Mouse (Mus musculus) midbrain, embryonic 13.5 days (tissue): Measurements from ENCODE around the gene Nomo1. TPM values are rescaled to one million over a fixed set of nuclear protein-coding genes. Genes with fewer than 3 reads are reported as not detected.
A peak's percentile ranks its signal among the peaks of the same experiment; 100 is the strongest.

Source experiments
- ATAC-seq: fragments of 200-750 bp; cut with Nextera tagmentation; 2 replicates; pipeline ENCODE4 v1.8.0; 2017; ENCODE audit warnings: mild to moderate bottlenecking, moderate TSS enrichment, moderate library complexity
- H3K27ac ChIP-seq: fragments of 300-500 bp; sonication (generic); 2 replicates; pipeline ENCODE4 v1.5.1; 2015; ENCODE audit warnings: inconsistent platforms, mild to moderate bottlenecking, moderate library complexity
- H3K27me3 ChIP-seq: fragments of 300-500 bp; sonication (generic); 2 replicates; pipeline ENCODE4 v1.6.1; 2015; ENCODE audit warnings: mild to moderate bottlenecking, inconsistent platforms
- H3K36me3 ChIP-seq: fragments of 300-500 bp; sonication (generic); 2 replicates; pipeline ENCODE4 v1.6.1; 2015; ENCODE audit warnings: mild to moderate bottlenecking, inconsistent platforms
- H3K4me1 ChIP-seq: fragments of 300-500 bp; sonication (generic); replicated peaks from 2 replicates; pipeline ENCODE4 v1.6.1; 2015; ENCODE audit warnings: inconsistent platforms
- H3K4me2 ChIP-seq: fragments of 300-500 bp; sonication (generic); replicated peaks from 2 replicates; pipeline ENCODE4 v1.6.1; 2015; ENCODE audit warnings: moderate library complexity, mild to moderate bottlenecking, inconsistent platforms
- H3K4me3 ChIP-seq: fragments of 300-500 bp; sonication (generic); replicated peaks from 2 replicates; pipeline ENCODE4 v1.5.1; 2015; ENCODE audit warnings: mild to moderate bottlenecking, inconsistent platforms
- H3K9ac ChIP-seq: fragments of 300-500 bp; sonication (generic); replicated peaks from 2 replicates; pipeline ENCODE4 v1.6.1; 2015; ENCODE audit warnings: mild to moderate bottlenecking, inconsistent platforms
- H3K9me3 ChIP-seq: fragments of 300-500 bp; sonication (generic); 2 replicates; pipeline ENCODE4 v1.6.1; 2016; ENCODE audit warnings: mild to moderate bottlenecking, inconsistent platforms
- WGBS: fragments of 180-500 bp; shearing (Covaris S2); methylation state at CpG from one replicate; pipeline ENCODE4 v1.1.7; 2015; 5-methylcytosine and 5-hydroxymethylcytosine counted together
- polyA plus RNA-seq: library from polyadenylated mRNA; unstranded; fragments of >200 nt; fragmentation: Nextera tagmentation; extraction: Ambion mirVana; gene quantifications from 2 replicates; pipeline ENCODE4 v1.2.1, GENCODE M21; 2015

Nomo1 gene
- polyA plus RNA-seq, 1 experiment from 2014 or later: 37.7 TPM

- no peak; the same call in 1 of the 2 replicates for ATAC-seq
- H3K4me1 ChIP-seq: peaks cover 35% of the 10 kb centered on the region
- H3K9me3 ChIP-seq: no peaks in the 10 kb centered on the region
- 15% methylated on average over 3 of the region's 3 CpGs for WGBS
- H3K4me3 ChIP-seq: no peak overlapping the region
- no peaks in the 10 kb centered on the region for H3K36me3 ChIP-seq
- no peak overlapping the region for H3K4me2 ChIP-seq
- H3K27me3 ChIP-seq: peaks cover 14% of the 10 kb centered on the region; the same call in 1 of the 2 replicates
- H3K9ac ChIP-seq: no peak overlapping the region
- 0 out of 2 replicates have a peak overlapping the region, but pooled peaks have one; percentile 42 for H3K27ac ChIP-seq
Observed at GRCm38 (mm10) chr7:46131266-46131665, 97.8 kb downstream of the Nomo1 start.

DNA sequence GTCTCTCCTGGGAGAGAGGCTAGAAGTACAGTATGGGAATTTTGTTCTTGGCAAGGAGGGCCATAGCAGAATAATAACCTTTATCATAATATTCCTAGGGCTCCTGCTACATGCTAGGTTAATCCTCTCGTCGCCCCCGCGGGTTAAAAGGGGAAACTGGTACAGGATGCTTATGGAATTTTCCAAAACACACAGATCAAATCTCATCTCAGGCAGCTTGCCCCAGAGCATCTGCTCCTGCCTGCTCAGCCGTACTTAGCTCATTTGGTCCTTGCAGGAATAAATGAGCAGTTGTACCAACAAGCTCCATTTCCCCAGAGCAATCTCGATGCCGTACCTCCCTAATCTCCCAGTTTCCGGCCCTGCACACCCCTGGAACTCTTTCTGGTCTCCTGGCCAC lies 98.3 kb downstream of the Nomo1 start:
- WGBS: 61% methylated on average over 8 of the region's 8 CpGs
- ATAC-seq: no peak
- H3K27me3 ChIP-seq: peaks cover 14% of the 10 kb centered on the region; the same call in 1 of the 2 replicates
- no peak overlapping the region for H3K27ac ChIP-seq
- no peak overlapping the region for H3K4me2 ChIP-seq
- no peak overlapping the region for H3K9ac ChIP-seq
- H3K4me3 ChIP-seq: no peak overlapping the region
- H3K4me1 ChIP-seq: peaks cover 35% of the 10 kb centered on the region
- H3K36me3 ChIP-seq: no peaks in the 10 kb centered on the region
- no peaks in the 10 kb centered on the region for H3K9me3 ChIP-seq

DNA sequence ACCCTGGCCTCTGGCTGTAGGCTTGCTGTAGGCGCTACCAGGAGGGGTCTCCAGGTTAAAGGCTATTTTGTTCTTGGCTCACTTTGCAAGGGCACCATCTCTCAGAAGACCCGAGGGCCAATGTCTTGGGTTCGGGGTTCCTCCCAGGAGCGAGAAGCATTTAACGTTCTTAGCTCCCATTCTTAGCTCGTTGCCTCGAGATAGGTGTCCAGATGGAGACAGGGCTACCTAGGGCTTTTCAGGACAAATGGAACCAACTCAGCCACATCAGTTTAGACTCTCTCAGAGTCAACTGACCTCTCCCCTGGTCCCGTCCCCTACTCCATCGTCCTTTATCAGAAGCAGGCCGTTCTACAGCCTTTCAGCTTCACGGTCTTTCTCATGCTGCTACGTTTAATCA lies 98.7 kb downstream of the Nomo1 start:
- Histone ChIP-seq H3K9me3 (no peaks in the 10 kb centered on the region), H3K27me3 (peaks cover 14% of the 10 kb centered on the region; the same call in 1 of the 2 replicates), H3K27ac (no peak overlapping the region), H3K4me3 (no peak overlapping the region), H3K4me1 (peaks cover 35% of the 10 kb centered on the region), H3K9ac (no peak overlapping the region), H3K36me3 (no peaks in the 10 kb centered on the region), H3K4me2 (no peak overlapping the region)
- ATAC-seq: no peak
- WGBS: 91% methylated on average over 12 of the region's 12 CpGs

Other genes starting within 250 kb of the Nomo1 start
- gene Lmtk3, start 250.0 kb upstream of the Nomo1 start, polyA plus RNA-seq: 22.8 and 24.0 TPM in 2 replicates
- 5.5 and 5.6 TPM in 2 replicates for gene Sult2b1, start 249.0 kb upstream of the Nomo1 start, polyA plus RNA-seq
- gene Cyth2, start 219.1 kb upstream of the Nomo1 start, polyA plus RNA-seq: 362 and 363 TPM in 2 replicates
- 0.62 and 0.73 TPM in 2 replicates for gene Kcnj14, start 208.9 kb upstream of the Nomo1 start, polyA plus RNA-seq
- 39.9 and 41.7 TPM in 2 replicates for gene Grwd1, start 202.8 kb upstream of the Nomo1 start, polyA plus RNA-seq
- gene Kdelr1, start 160.9 kb upstream of the Nomo1 start, polyA plus RNA-seq: 36.1 and 44.8 TPM in 2 replicates
- 1.2 and 1.3 TPM in 2 replicates for gene Grin2d, start 155.3 kb upstream of the Nomo1 start, polyA plus RNA-seq
- 0.28 and 0.66 TPM in 2 replicates for gene Syngr4, start 137.0 kb upstream of the Nomo1 start, polyA plus RNA-seq
- gene Tmem143, start 136.8 kb upstream of the Nomo1 start, polyA plus RNA-seq: 5.9 and 6.7 TPM in 2 replicates
- 24.4 and 27.3 TPM in 2 replicates for gene Emp3, start 112.3 kb upstream of the Nomo1 start, polyA plus RNA-seq
- 3.3 and 4.1 TPM in 2 replicates for gene Ccdc114, start 109.6 kb upstream of the Nomo1 start, polyA plus RNA-seq
- gene Abcc6, start 3.4 kb upstream of the Nomo1 start, polyA plus RNA-seq: 0.26 and 0.41 TPM in 2 replicates
- gene Kcnj11, start 67.1 kb downstream of the Nomo1 start, polyA plus RNA-seq: 1.1 and 1.5 TPM in 2 replicates
- 2.3 and 3.2 TPM in 2 replicates for gene Abcc8, start 146.3 kb downstream of the Nomo1 start, polyA plus RNA-seq
- gene Ush1c, start 204.8 kb downstream of the Nomo1 start, polyA plus RNA-seq: 1.8 and 2.2 TPM in 2 replicates
- 0.09 TPM in 1 of 2 replicates, not detected in the other for gene Otog, start 207.3 kb downstream of the Nomo1 start, polyA plus RNA-seq